Mouse (Mus musculus): ENCODE data around the gene Pde8a.

The Pde8a gene

GRCm38 (mm10) chr7:81286456-81286855, 73.1 kb downstream of the Pde8a start:
- DNase-seq: no peak

DNA sequence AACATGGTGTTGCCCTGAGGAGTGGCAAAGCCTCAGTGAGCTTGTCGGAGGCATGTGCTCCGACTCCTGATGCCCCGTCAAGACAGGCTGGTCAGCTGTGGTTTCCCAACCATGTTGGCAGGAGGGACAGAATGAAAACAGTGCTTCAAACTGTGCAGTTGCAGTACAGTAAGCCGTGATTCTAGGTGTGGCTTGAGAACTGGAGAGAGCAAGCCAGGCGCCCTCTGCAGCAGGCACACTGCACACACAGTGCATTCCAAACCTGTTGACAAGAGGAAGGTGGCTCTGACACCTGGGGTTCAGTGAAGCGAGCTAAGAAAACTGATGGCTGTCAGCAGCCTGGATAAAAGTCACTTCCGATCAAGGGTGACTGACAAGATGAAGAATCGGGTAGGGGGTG, 73.5 kb downstream of the Pde8a start:
- no peak for DNase-seq

DNA sequence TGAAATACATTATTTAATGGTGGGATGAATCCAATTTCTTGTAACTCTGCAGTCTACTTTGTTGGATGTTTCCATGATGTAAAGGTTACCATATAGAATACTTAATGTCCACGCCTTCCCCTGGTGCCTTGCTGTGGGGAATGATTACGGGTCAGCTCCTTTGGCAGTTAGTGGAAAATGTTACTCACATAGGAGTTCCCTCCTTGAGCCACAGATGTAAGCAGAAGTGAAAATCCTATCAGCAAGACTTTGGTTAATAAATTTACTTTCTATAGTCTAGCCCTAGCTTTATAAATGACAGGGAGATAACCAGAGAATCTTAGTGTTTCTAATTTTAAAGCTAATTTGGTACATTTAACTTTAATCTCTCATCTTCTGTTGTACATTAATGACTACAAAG, 81.8 kb downstream of the Pde8a start:
- DNase-seq: no peak

- DNase-seq: no peak
Observed at GRCm38 (mm10) chr7:81298206-81298605, 84.8 kb downstream of the Pde8a start.

DNA sequence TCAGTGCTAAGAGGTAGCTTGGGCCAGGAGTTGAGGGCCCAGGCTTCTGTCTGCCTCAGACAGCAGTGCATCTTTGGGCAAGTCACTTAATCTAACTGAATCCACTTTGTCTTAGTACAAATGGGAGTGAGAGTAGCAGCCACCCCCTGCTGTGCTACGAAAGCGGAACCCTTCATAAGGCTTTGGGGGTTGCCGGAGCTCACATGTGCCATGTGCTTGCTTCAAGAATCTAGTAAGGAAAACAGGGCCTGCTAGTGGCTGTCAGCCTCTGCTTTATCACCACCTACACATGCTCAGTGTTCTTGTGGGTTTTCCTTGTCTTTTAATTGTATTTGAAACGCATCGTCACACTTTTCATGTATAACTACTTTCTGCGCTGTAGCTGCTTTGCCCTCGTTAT, 87.9 kb downstream of the Pde8a start:
- no peak for DNase-seq

GRCm38 (mm10) chr7:81303682-81304081, 90.3 kb downstream of the Pde8a start:
- DNase-seq: peak; percentile 12 to 15

DNA sequence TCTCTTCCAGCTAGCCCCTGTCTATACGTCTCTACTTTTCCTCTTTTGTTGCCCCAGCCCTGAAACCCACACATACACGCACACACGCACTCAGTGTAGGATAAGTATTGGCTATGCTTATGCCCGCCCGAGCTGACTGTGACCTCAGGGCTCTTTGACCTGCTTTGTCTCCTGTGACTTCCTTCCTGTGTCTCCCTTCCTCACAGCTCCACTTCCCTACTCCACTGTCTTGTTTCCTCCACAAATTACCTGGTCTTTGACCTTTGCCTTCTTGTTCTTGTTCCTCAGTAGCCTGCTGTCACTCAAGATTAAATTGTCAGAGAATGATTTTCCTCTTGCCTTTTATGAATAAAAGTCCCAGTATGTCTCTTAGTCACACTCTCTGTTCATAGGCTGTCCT, 90.7 kb downstream of the Pde8a start:
- DNase-seq: no peak

- DNase-seq: no peak
Observed at GRCm38 (mm10) chr7:81304675-81305074, 91.3 kb downstream of the Pde8a start.

DNA sequence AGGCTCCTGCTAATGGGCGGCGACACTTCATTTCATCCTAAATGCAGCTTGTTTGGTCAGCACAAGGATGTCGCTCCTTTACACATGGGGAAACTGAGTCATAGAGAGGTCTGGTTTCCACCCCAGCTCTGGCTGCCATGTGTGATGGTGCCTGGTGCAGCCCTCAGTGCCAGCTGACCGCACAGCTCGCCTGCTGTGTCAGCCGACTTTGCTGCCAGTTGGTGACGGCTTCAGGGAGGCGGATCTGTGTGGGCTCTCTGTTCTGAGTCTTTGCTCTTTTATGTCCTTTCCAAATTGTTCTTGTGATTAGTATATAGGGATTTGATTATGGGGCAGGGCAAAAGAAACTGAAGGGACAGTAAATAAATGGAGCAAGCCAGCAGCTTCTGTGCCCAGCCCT, 94.3 kb downstream of the Pde8a start:
- no peak for DNase-seq

DNA sequence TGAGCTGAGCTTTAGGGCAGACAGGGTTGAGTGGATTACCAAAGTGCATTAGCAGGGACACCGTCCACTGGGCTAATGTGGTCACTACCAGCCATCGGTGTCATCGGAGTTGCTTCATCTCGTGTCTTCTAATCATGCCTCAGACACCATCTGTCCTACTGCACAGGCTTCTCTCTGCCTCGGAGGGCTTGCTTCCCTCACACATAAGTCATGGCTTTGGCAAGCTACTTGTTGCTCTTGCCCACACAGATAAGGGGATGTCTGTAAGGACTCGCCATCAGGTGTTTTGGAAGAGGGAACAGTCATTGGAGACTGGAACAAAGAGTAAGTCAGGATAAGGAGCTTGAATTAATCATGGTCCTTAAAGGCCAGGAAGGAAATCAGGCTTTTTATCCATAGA, 95.9 kb downstream of the Pde8a start:
- DNase-seq: no peak

DNA sequence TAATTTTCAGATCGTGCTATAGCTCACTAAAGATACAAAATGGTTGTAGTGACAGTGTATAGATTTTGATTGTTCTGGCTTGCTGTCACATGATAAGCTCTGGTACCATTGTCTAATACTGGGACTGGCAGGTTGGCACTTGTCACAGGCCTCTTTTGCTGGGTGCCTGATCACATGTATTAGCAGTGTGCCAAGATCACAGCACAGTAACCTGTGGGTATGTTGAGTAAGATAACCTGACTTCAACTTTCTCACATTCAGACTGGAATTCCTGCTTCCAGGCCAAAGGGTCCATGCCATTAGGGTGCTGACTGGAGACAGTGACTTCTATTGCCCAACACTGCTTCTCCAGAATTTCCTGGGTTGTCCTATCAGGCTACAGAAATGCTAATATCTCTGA, 97.7 kb downstream of the Pde8a start:
- DNase-seq: no peak

DNA sequence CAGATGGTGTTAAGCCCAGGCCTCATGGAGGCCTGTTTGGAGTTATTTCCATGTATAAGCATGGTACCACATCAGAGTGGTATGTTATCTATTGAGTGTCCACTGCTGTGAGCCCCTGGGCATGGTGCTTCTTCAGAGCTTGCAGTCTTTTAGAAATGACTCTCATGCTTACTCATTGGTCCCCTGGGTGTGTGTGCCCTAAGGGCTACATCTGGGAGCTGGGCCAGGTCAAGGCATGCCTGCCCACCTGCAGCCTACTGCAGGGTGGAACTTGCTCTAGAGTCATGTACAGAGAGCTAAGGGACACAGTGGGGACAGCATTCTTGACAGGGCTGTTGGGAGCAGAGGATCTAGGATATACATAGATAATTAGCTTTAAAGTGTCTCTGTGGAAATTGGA, 98.2 kb downstream of the Pde8a start:
- DNase-seq: no peak

DNA sequence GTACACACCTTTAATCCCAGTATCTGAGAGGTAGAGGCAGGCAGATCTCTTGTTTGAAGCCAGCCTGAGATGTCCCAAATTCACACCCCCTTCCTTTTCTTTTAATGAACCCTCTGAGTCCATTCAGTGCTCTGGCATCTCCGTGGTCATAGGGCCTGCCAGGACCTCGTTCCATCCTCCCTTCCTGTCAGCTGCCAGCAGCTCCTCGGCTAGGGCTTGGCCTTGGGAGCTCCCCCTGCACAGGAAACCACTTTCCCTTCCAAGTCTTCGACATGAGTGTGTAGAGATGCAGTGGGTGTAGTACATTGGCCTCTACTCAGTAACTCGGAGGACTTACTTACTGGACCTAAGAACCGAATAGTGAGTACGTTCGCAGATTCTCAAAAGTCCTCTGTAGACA, 102.2 kb downstream of the Pde8a start:
- DNase-seq: no peak

GRCm38 (mm10) chr7:81319749-81320148, 106.4 kb downstream of the Pde8a start:
- DNase-seq: no peak

DNA sequence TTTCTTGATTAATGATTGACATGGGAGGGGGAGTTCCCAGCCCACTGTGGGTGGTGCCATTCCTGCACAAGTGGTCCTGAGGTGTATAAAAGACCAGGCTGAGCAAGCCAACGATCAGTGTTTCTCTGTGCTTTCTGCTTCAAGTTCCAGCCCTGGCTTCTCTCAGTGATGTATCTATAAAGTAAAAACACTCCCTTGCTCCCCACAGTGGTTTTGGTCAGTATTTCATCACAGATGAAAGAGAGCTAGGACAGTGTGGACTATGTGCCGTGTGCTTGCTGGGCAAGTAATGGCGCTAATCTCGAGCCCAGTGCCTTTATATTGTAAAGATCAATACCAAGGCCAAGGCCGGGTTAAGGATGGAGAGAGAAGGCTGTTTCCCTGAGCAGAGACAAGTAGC, 108.4 kb downstream of the Pde8a start:
- no peak for DNase-seq

DNA sequence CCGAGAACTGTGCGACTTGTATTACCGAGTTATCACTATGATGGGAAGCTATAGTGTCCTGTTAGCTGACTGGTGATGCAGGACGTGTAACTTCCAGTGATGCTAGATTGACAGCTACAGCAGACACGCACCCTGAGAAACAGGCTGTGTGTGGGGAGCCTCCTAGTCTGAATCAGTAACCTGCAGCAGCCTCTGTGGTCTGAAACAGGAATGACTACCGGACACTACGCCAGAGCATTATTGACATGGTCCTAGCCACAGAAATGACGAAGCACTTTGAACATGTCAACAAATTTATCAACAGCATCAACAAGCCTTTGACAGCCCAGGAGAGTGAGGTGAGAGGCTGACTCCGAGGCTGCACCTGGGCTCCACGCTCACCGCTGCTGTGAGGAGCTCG, 112.6 kb downstream of the Pde8a start:
- no peak for DNase-seq

- no peak for DNase-seq
Observed at GRCm38 (mm10) chr7:81326859-81327258, 113.5 kb downstream of the Pde8a start.

DNA sequence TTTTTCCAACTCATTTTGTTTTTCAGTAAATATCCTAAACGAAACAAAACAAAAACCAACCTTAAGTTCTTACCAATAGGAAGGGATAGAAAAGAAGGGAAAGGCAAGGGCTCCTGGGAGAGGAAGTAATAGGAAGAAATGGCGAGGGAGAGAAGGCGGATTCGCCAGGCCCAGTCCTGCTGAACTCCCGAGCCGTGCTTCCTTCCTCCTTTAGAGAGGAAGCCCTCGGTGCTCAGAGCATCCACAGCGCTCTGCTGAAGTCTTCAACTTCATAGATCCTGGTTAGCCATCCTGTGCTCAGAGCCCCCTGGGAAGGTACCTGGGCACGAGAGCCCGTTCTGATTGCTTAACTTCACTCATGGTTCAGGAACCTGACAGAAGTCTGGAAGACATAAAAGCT, 114.3 kb downstream of the Pde8a start:
- no peak for DNase-seq

- no peak for DNase-seq
Observed at GRCm38 (mm10) chr7:81330767-81331166, 117.4 kb downstream of the Pde8a start.

GRCm38 (mm10) chr7:81331851-81332250, 118.5 kb downstream of the Pde8a start:
- DNase-seq: no peak

DNA sequence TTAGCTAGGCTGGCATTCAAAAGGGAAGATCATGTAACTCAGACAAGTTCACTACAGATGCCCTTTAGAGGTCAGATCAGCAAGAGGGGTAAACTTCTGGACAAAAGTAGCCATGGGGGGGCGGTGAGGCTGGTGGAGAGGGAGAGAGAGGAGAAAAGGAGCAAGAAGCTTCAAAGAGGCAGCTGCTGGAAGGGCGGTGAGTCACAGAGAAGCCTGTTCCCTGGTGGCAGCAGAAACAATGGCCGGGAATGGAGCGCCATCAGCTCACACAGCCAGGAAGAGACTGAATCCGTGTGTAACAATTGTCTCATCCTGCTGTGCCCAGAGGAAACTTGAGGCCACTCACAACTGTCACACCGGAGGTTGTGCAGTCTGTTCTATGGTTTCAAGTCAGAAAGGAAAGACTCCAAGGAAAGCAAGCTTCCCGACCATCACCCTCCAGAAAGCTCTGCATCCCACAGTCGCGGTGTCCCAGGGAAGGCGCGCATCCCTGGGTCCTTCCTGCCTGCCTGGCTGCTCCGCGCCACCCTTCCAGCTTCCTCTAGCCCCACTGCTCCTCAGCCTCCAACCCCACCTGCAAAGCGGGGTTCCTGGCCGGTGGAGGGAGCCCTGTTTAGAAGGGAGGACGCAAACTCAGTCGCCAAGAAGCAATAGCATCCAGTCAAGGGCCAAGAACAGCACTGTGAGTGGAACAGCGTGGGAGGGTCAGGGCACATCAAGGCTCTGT, 122.5 kb downstream of the Pde8a start:
- no peak for DNase-seq

DNA sequence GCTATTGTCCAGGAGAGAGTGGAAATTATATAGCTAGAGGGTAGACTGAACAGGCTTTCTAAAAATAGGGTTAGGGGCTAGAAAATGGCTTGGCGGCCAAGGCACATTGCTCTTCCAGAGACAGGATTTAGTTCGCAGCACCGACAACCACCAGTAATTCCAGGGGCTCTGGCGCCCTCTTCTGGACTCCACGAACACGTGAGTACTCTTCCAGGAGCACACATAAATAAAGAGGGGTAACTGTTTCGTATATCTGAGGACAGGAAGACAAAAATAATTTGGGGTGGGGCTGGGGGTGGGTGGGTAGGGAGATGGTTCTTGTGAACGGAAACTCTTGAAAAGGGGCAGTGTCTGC, 123.0 kb downstream of the Pde8a start:
- DNase-seq: peak; percentile 37 to 44

GRCm38 (mm10) chr7:81337785-81338521, 124.6 kb downstream of the Pde8a start:
- DNase-seq: no peak

- DNase-seq: no peak
Observed at GRCm38 (mm10) chr7:81338522-81338873, 125.1 kb downstream of the Pde8a start.

GRCm38 (mm10) chr7:81339783-81340182, 126.4 kb downstream of the Pde8a start:
- peak; percentile 56 to 62 for DNase-seq

Measured in thymus, postnatal 36 days (tissue).